Mouse (Mus musculus) embryonic facial prominence, embryonic 12.5 days (tissue): Measurements from ENCODE around the gene Olfr1509. TPM values are rescaled to one million over a fixed set of nuclear protein-coding genes. Genes with fewer than 3 reads are reported as not detected.

Experiments used
- polyA plus RNA-seq: library from polyadenylated mRNA; unstranded; fragments of >200 nt; fragmentation: Nextera tagmentation; extraction: Ambion mirVana; gene quantifications from 2 replicates; pipeline ENCODE4 v1.2.1, GENCODE M21; 2016

Olfr1509 gene
- polyA plus RNA-seq, 1 experiment from 2014 or later = not detected

Other genes starting within 250 kb of the Olfr1509 start
- gene Supt16, start 245.6 kb upstream of the Olfr1509 start, polyA plus RNA-seq = 74.9 and 77.4 TPM in 2 replicates
- 56.5 and 56.7 TPM in 2 replicates for gene Chd8, start 185.2 kb upstream of the Olfr1509 start, polyA plus RNA-seq
- gene Tox4, start 163.8 kb upstream of the Olfr1509 start, polyA plus RNA-seq = 47.4 and 50.2 TPM in 2 replicates
- gene Rab2b, start 163.4 kb upstream of the Olfr1509 start, polyA plus RNA-seq = 26.4 and 27.4 TPM in 2 replicates
- 51.9 and 59.9 TPM in 2 replicates for gene Mettl3, start 137.9 kb upstream of the Olfr1509 start, polyA plus RNA-seq
- 41.4 and 42.1 TPM in 2 replicates for gene Sall2, start 114.2 kb upstream of the Olfr1509 start, polyA plus RNA-seq
- gene Olfr1513, start 86.6 kb upstream of the Olfr1509 start, polyA plus RNA-seq = not detected in 2 replicates
- not detected in 2 replicates for gene Olfr1512, start 63.8 kb upstream of the Olfr1509 start, polyA plus RNA-seq
- 0.10 TPM in 1 of 2 replicates, not detected in the other for gene Olfr1511, start 45.6 kb upstream of the Olfr1509 start, polyA plus RNA-seq
- gene Olfr1510, start 28.6 kb upstream of the Olfr1509 start, polyA plus RNA-seq = not detected in 2 replicates
- gene Olfr1508, start 24.5 kb downstream of the Olfr1509 start, polyA plus RNA-seq = not detected in 2 replicates
- gene Olfr1507, start 52.8 kb downstream of the Olfr1509 start, polyA plus RNA-seq = not detected in 2 replicates